Mouse (Mus musculus) heart, postnatal 0 days (tissue): ENCODE measurements around the gene Tnfsf9.

Experiments
- CTCF ChIP-seq: IDR thresholded peaks from 2 replicates; pipeline ENCODE4 v1.5.1; 2016; ENCODE audit warnings: antibody characterized with exemption, control low read depth, low read depth
- EP300 ChIP-seq: IDR thresholded peaks from 2 replicates; pipeline ENCODE4 v1.6.1; 2016; ENCODE audit warnings: antibody characterized with exemption, low read depth

- TF ChIP-seq CTCF (no peak), EP300 (no peak)
Measured at GRCm38 (mm10) chr17:57085970-57086757, 19.0 kb upstream of the Tnfsf9 start.
